Mouse (Mus musculus) limb, embryonic 12.5 days (tissue): ENCODE results near the gene Scamp3. TPM values are rescaled to one million over a fixed set of nuclear protein-coding genes. Genes with fewer than 3 reads are reported as not detected.

Experiments used
- ATAC-seq: fragments of 200-750 bp; cut with Nextera tagmentation; 2 replicates; pipeline ENCODE4 v1.8.0; 2017; ENCODE audit warnings: low read depth, moderate TSS enrichment; ENCODE audit not compliant: insufficient number of reproducible peaks, insufficient read depth, low FRiP score, low TSS enrichment
- H3K27ac ChIP-seq: fragments of 300-500 bp; sonication (generic); 2 replicates; pipeline ENCODE4 v1.5.1; 2016; ENCODE audit warnings: mild to moderate bottlenecking, moderate library complexity
- H3K27me3 ChIP-seq: fragments of 300-500 bp; sonication (generic); 2 replicates; pipeline ENCODE4 v1.6.1; 2016; ENCODE audit warnings: mild to moderate bottlenecking, moderate library complexity
- H3K36me3 ChIP-seq: fragments of 300-500 bp; sonication (generic); 2 replicates; pipeline ENCODE4 v1.6.1; 2016; ENCODE audit warnings: mild to moderate bottlenecking, moderate library complexity
- H3K4me1 ChIP-seq: fragments of 300-500 bp; sonication (generic); replicated peaks from 2 replicates; pipeline ENCODE4 v1.6.1; 2016
- H3K4me2 ChIP-seq: fragments of 300-500 bp; sonication (generic); 2 replicates; pipeline ENCODE4 v1.6.1; 2016; ENCODE audit warnings: mild to moderate bottlenecking, moderate library complexity
- H3K4me3 ChIP-seq: fragments of 300-500 bp; sonication (generic); replicated peaks from 2 replicates; pipeline ENCODE4 v1.5.1; 2016; ENCODE audit warnings: mild to moderate bottlenecking
- H3K9ac ChIP-seq: fragments of 300-500 bp; sonication (generic); replicated peaks from 2 replicates; pipeline ENCODE4 v1.6.1; 2016; ENCODE audit warnings: mild to moderate bottlenecking, moderate library complexity
- H3K9me3 ChIP-seq: fragments of 300-500 bp; sonication (generic); 2 replicates; pipeline ENCODE4 v1.6.1; 2016; ENCODE audit warnings: mild to moderate bottlenecking, moderate library complexity
- whole genome bisulfite sequencing: fragments of 180-500 bp; shearing (Covaris S2); methylation state at CpG from one replicate; pipeline ENCODE4 v1.1.7; 2016; 5-methylcytosine and 5-hydroxymethylcytosine counted together
- polyA plus RNA-seq: library from polyadenylated mRNA; unstranded; fragments of >200 nt; fragmentation: Nextera tagmentation; extraction: Ambion mirVana; gene quantifications from 2 replicates; pipeline ENCODE4 v1.2.1, GENCODE M21; 2016

Scamp3 gene
- polyA plus RNA-seq, 1 experiment from 2014 or later: 102 TPM

DNA sequence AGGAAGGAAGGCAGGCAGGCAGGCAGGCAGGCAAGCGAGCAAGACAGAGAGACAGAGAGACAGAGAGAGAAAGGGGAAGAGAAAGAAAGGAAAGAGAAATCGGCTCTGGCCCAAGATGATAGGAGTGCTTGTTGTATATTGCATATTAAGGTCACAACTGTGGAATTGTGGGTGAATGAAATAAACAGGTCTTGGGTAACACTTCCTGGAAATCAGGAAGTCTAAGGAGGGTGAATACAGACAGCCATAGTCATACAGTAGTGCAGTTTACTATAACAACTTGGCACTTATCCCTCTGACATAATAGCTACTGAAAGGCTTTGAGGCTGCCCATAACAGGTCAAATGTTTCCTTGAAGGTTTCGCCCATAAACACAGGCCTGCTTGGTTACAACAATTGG, 22.6 kb downstream of the Scamp3 start:
- Histone ChIP-seq H3K4me3 (no peak overlapping the region), H3K9ac (no peak overlapping the region), H3K4me1 (peaks cover 13% of the 10 kb centered on the region), H3K9me3 (no peaks in the 10 kb centered on the region), H3K27ac (no peak overlapping the region), H3K36me3 (no peaks in the 10 kb centered on the region), H3K27me3 (no peaks in the 10 kb centered on the region), H3K4me2 (no peak overlapping the region)
- ATAC-seq: no peak
- 74% methylated on average over 3 of the region's 3 CpGs for WGBS

DNA sequence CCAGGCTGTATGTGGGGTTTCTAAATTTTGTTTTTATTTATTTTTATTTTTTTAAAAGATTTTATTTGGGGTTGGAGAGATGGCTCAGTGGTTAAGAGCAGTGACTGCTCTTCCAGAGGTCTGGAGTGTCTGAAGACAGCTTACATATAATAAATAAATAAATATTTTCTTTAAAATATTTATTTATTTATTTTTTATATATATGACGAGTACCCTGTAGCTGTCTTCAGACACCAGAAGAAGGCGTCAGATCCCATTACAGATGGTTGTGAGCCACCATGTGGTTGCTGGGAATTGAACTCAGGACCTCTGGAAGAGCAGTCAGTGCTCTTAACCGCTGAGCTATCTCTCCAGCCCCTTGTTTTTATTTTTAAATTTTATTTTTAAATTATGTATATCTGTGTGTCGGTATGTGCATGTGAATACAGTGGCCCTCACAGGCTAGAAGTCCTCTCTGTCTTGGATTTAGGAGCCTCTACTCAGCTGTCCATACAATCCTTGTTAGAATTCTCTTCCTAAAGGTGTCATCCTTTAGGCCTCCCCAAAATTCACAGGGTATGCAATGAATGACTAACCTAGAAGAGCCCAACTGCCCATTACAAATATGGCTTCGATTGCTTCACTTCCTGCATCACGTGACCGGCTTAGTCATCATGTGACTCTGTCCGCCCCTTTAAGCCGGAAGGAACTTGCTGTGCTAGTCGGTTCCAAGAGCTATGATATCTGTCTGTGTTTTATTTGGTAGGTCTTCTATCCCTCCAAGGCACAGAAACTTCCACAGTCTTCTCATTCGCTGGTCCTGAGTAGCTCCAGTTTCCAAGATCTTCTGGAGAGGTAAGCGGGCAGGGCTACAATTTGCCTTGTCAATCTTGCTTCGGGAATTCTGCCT, 25.2 kb downstream of the Scamp3 start, which contains the start of gene Gba:
Gene Gba (plus strand): TSS at position 676 of the 889 bp plus-strand sequence.
- no peaks in the 10 kb centered on the region for H3K27me3 ChIP-seq
- peak within 1 kb of the TSS; percentile 51 for H3K4me3 ChIP-seq
- H3K27ac ChIP-seq: no peak within 1 kb of the TSS
- no peaks in the 10 kb centered on the region for H3K9me3 ChIP-seq
- H3K36me3 ChIP-seq: peaks cover 24% of the 10 kb centered on the region
- ATAC-seq: peak; percentile 77
- H3K4me1 ChIP-seq: peaks cover 5% of the 10 kb centered on the region
- peak within 1 kb of the TSS; percentile 46; the same call in 1 of the 2 replicates for H3K9ac ChIP-seq
- H3K4me2 ChIP-seq: peak within 1 kb of the TSS; percentile 55
- 29% methylated on average over 13 of the region's 13 CpGs for WGBS

DNA sequence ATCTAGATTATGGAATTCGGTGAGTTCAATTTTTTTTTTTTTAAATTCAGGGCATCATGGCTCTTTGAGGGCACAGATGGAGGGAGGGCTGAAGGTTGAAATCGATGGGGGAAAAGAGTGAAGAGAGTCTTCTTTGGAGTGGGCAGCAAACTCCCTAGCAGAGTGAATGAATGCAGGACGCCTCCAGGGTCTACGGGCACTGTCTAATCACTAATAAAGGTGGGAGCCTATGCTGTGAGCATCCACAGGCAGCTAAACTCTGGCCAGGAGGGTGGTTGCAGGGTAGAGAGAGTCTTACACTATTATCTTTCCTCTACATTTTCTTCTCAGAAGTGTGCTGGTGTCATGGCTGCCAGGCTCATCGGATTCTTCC, 25.9 kb downstream of the Scamp3 start:
- H3K27ac ChIP-seq: no peak overlapping the region
- 40% methylated on average over 5 of the region's 5 CpGs for WGBS
- peaks cover 5% of the 10 kb centered on the region for H3K4me1 ChIP-seq
- peaks cover 30% of the 10 kb centered on the region for H3K36me3 ChIP-seq
- H3K4me3 ChIP-seq: peak overlapping the region; percentile 51
- peak overlapping the region; percentile 46; the same call in 1 of the 2 replicates for H3K9ac ChIP-seq
- no peaks in the 10 kb centered on the region for H3K9me3 ChIP-seq
- H3K4me2 ChIP-seq: peak overlapping the region; percentile 55
- no peak for ATAC-seq
- H3K27me3 ChIP-seq: no peaks in the 10 kb centered on the region

DNA sequence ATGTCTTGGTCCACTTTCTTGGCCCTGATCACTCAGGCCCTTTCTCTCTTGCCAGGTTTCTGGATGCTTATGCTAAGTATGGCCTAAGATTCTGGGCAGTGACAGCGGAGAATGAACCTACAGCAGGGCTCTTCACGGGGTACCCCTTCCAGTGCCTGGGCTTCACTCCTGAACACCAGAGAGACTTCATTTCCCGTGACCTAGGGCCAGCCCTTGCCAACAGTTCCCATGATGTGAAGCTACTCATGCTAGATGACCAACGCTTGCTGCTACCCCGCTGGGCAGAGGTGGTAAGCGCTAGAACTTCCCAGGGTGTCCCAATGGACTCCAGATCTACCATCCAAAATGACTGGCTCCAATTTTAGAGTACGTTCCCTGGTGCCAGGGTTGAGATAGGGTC, 28.8 kb downstream of the Scamp3 start:
- Histone ChIP-seq H3K36me3 (peaks cover 60% of the 10 kb centered on the region), H3K9ac (no peak overlapping the region), H3K27ac (no peak overlapping the region), H3K4me2 (no peak overlapping the region), H3K4me3 (no peak overlapping the region), H3K9me3 (no peaks in the 10 kb centered on the region), H3K27me3 (no peaks in the 10 kb centered on the region), H3K4me1 (peaks cover 5% of the 10 kb centered on the region)
- no peak for ATAC-seq
- 91% methylated on average over 7 of the region's 7 CpGs for WGBS

DNA sequence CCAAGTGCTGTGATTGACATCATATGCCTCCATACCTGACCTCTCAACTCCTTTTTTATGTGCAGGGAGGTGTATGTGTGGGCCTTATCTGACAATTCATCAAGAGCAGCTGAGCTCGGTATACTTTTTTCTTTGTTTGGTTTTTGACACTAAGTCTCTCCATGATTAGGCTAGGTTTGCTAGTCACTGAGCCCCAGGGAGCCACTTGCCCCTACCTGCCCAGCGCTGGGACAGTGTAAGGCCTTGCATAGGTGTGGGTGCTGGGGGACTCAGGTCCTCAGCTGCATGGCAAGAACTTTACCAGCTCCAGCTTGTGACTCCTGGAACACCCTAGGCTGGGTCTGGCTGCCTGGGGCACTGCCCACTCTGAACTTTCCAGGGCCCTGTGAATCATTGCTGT, 29.4 kb downstream of the Scamp3 start:
- WGBS: 88% methylated on average over 2 of the region's 2 CpGs
- peaks cover 61% of the 10 kb centered on the region for H3K36me3 ChIP-seq
- H3K9me3 ChIP-seq: no peaks in the 10 kb centered on the region
- no peak overlapping the region for H3K4me2 ChIP-seq
- H3K9ac ChIP-seq: no peak overlapping the region
- peaks cover 5% of the 10 kb centered on the region for H3K4me1 ChIP-seq
- H3K27me3 ChIP-seq: no peaks in the 10 kb centered on the region
- no peak overlapping the region for H3K4me3 ChIP-seq
- no peak for ATAC-seq
- H3K27ac ChIP-seq: no peak overlapping the region

DNA sequence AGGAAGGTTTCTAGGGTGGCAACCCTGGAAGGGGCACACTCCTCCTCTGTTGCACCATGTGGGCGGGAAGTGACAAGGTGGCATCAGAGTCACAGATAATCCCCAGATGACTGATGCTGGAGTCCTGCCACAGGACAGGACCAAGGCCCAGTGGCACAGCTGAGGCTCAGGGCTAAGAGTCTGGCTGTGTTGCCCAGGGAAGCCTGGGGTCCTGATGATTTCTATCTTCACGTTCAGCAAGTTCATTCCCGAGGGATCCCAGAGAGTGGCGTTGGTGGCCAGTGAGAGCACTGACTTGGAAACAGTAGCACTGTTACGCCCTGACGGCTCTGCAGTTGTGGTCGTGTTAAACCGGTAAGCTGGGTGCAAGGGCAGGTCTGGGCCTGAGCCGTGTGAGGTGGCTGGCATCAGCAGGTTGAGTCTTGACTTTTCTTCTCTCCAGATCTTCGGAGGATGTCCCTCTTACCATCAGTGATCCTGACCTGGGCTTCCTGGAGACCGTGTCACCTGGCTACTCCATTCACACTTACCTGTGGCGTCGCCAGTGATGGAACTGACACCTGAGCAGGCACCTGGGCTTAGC, 30.9 kb downstream of the Scamp3 start:
- no peak overlapping the region for H3K27ac ChIP-seq
- WGBS: 84% methylated on average over 13 of the region's 13 CpGs

DNA sequence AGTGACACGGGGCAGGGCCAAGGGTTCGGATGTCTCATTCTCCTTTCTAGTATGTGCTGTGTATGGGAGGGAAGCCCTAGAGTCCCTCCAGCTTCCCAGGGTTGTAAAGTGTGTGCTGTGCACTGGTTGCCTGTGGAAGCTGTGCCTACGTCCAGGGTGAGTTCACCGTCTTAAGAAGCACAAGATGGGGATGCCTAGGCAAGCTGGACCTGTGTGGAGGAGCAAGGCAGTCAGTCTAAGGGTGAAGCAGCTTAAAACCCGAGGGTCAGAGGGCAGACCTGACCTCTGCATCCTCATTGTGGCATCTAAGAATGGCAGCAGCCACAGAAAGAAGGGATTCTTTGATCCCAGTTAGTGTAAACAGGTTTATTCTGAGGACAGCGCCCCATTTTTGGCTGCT, 31.5 kb downstream of the Scamp3 start:
- Histone ChIP-seq H3K9me3 (no peaks in the 10 kb centered on the region), H3K4me3 (no peak overlapping the region), H3K4me1 (peaks cover 11% of the 10 kb centered on the region), H3K9ac (no peak overlapping the region), H3K27ac (no peak overlapping the region), H3K36me3 (peaks cover 64% of the 10 kb centered on the region), H3K4me2 (no peak overlapping the region), H3K27me3 (no peaks in the 10 kb centered on the region)
- 88% methylated on average over 6 of the region's 6 CpGs for WGBS
- no peak for ATAC-seq

More for the DNA sequence above, 30.9 kb downstream of the Scamp3 start:
- peaks cover 64% of the 10 kb centered on the region for H3K36me3 ChIP-seq
- ATAC-seq: no peak
- peaks cover 13% of the 10 kb centered on the region for H3K4me1 ChIP-seq
- no peaks in the 10 kb centered on the region for H3K9me3 ChIP-seq
- H3K9ac ChIP-seq: no peak overlapping the region
- no peak overlapping the region for H3K4me2 ChIP-seq
- H3K4me3 ChIP-seq: no peak overlapping the region
- H3K27me3 ChIP-seq: no peaks in the 10 kb centered on the region

DNA sequence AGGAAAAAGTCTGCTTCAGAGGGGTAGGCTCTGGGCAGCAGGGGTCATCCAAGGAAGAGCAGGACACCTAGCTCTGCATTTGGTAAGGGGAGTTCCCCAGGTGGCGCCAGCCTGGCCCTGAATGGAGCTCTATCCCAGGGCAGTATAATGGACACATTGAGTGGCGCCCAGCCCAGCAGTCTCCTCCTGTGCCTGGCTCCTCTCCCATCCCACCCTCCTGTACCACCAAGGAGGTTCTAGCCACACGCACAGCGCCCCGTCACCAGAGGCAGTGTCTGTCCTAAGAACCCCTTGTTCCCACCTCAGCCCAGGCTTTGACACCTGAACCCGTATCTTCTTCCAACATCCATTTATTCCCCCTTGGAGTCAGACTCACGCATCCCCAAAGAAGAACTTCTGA, 32.5 kb downstream of the Scamp3 start:
- Histone ChIP-seq H3K27ac (no peak overlapping the region), H3K4me3 (no peak overlapping the region), H3K4me1 (peaks cover 12% of the 10 kb centered on the region), H3K9ac (no peak overlapping the region), H3K36me3 (peaks cover 64% of the 10 kb centered on the region), H3K4me2 (no peak overlapping the region), H3K9me3 (no peaks in the 10 kb centered on the region), H3K27me3 (no peaks in the 10 kb centered on the region)
- ATAC-seq: no peak
- 92% methylated on average over 7 of the region's 7 CpGs for WGBS

DNA sequence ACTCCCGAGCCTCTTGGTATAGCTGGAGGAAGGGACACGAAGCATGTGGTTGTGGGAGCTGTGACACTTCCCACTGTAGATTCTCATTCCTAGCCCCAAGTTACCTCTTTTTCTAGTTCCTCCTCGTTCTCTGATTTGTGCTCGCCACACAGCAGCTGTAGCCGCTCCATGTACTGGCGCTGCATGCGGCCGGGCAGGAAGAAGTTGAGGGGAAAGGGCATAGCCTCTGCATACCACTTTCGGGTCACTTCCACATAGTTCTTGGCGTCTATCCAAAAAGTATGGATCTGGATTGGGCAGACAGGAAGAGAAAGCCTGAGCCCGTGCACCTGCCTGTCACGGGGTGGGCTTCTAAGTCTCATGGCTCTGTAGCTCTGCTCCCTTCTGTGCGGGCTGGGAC, 32.9 kb downstream of the Scamp3 start:
- no peak overlapping the region for H3K9ac ChIP-seq
- WGBS: 90% methylated on average over 13 of the region's 13 CpGs
- ATAC-seq: no peak
- no peak overlapping the region for H3K4me2 ChIP-seq
- no peaks in the 10 kb centered on the region for H3K27me3 ChIP-seq
- no peak overlapping the region for H3K4me3 ChIP-seq
- H3K4me1 ChIP-seq: peaks cover 17% of the 10 kb centered on the region
- peaks cover 63% of the 10 kb centered on the region for H3K36me3 ChIP-seq
- H3K9me3 ChIP-seq: no peaks in the 10 kb centered on the region
- no peak overlapping the region for H3K27ac ChIP-seq

DNA sequence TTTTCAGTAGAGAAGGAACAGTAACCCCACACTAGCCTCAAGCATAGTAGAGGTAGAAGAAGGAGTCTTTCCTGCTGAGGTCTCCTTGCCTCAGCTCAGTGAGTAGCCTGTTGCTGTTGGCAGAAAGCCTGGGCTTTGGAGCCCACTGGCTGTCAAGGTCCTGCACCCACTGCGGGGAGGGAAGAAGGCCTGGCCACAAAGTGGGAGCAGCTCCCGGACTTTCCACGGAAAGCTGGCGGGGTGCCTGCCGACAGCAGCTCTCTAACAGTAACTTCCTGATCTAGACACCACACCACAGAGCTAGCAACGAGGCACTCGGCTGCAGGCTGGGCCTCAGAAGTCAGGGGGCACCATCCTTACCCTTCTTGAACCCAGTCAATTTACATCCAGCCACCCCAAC, 33.5 kb downstream of the Scamp3 start:
- WGBS: 86% methylated on average over 7 of the region's 7 CpGs
- H3K4me2 ChIP-seq: no peak overlapping the region
- H3K27ac ChIP-seq: no peak overlapping the region

DNA sequence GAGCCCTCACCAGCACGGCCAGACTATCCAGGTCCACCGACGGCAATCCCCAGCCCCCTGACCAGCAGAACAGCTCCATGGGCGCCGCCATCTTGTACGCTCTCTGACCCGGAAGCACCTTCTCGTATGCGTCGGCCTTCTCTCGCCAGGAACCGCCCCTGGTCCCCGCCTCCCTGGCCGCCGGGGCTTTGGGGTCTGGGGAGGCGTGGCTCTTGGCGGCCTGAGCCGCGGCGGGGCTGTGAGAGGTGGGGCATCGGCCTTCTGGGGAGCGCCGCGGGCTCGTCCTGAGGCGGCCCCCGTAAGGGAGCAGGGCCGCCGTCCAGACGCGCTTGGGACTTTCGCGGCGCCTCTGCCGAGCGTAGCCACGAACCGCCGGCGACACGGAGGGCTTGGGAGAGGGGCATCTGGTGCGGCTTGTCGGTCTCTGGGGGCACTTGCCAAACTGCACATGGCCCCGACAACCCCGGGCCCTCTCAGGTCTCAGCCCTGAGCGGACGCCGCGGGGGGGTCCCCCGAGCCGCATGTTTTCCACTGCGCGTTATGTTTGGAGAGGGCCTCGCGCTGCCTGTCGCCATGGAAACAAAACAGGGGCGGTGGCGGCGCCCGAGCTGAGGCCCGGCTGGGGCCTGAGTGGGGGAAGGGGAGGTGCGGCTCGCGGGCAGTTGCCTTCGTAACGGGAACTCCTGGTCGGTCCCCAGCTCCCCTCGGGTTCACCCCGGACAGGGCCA, 36.7 kb downstream of the Scamp3 start:
- peak overlapping the region; percentile 99 for H3K27ac ChIP-seq
- under 1% methylated on average over 69 of the region's 69 CpGs for WGBS
- H3K36me3 ChIP-seq: peaks cover 38% of the 10 kb centered on the region
- peaks cover 27% of the 10 kb centered on the region for H3K4me1 ChIP-seq
- H3K4me3 ChIP-seq: peak overlapping the region; percentile 80
- H3K9me3 ChIP-seq: no peaks in the 10 kb centered on the region
- H3K9ac ChIP-seq: peak overlapping the region; percentile 74
- peak overlapping the region; percentile 81 for H3K4me2 ChIP-seq
- H3K27me3 ChIP-seq: no peaks in the 10 kb centered on the region
- ATAC-seq: peak; percentile 87

More for the DNA sequence above, 33.5 kb downstream of the Scamp3 start:
- H3K36me3 ChIP-seq: peaks cover 57% of the 10 kb centered on the region
- no peaks in the 10 kb centered on the region for H3K9me3 ChIP-seq
- no peak for ATAC-seq
- peaks cover 22% of the 10 kb centered on the region for H3K4me1 ChIP-seq
- H3K4me3 ChIP-seq: no peak overlapping the region
- H3K9ac ChIP-seq: no peak overlapping the region
- no peaks in the 10 kb centered on the region for H3K27me3 ChIP-seq
